Mouse (Mus musculus): Measurements from ENCODE around the gene Ube2d2b.

The Ube2d2b gene

DNA sequence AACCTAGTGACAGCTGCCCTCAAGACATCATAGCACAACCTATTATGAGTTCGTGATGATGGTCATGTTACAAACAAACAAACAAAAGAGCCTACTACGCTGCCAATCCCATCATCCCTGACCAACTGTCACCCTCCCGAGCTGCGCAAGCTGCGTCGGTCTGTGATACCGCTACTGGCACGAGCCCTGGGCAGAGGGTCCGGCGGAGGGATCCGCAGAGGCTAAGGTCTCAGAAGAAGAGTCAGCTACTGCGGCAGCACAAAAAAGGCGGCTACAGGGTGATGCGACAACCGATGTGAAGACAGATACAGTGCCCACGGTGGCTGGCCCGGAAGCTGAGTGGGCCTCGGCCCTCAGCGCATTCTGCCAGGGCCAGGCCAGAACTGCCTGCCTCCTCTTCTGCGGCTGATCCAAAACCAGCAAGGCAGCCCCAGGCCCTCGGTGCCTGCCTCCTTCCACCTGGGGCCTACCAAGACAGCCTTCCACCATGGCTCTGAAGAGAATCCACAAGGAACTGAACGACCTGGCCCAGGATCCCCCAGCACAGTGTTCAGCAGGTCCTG is at the start of gene Ube2d2b:
Gene Ube2d2b (plus strand): TSS at position 102 of the 563 bp plus-strand sequence.
- no peak for DNase-seq (ENCODE audit: inconsistent ontology term)

DNA sequence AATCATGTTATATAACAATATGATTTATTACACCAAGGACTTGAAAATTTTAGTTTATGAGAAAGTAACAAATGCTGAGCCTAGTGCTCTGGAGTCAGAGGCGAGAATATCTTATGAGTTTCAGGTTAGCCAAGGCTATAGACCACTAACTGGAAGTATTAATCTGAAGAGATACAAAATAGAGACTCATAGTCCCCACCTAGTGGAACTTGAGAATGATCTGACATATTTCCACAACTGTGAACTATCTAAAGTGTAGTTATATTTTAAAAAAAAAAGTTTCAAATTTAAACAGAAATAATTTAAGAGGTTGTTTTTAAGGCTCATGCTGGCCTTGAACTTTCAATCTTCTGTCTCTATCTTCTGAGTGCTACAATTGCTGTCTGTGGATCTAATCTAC is 47.5 kb upstream of the Ube2d2b start:
- no peak for DNase-seq (ENCODE audit: inconsistent ontology term)

DNA sequence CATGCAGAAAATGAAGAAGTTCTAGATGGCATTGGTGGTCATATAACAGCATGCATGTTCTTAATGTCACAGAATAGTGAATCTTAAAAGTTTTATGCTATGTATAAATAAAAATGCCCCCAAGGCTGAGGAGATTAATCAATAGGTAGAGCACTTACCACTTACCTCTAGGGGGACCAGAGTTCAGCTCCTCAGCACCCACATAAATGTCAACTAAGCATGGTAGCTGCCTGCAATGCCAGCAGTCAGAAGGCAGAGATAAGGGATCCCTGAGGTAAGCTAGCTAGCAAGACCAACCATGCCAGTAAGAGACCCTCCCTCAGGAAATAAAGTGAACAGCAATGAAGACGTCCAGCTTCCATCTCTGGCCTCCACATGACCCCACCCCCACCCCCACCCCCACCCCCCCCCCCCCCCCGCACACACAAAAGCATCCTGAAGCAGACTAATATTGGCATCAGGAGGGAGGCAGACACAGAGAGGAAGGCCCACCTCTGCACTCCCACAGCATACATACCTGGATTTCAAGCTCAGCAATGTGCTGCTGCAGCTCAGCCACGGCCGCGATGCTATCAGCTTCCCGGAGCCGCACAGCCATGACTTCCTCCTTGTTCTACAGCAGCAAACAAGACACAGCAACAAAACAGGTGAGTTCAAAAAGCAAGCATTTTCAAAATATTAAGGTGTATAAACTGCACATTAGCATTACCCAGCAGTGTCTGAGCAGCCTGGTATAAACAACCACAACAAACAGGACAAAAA is 42.0 kb upstream of the Ube2d2b start:
- DNase-seq (ENCODE audit: inconsistent ontology term): no peak

DNA sequence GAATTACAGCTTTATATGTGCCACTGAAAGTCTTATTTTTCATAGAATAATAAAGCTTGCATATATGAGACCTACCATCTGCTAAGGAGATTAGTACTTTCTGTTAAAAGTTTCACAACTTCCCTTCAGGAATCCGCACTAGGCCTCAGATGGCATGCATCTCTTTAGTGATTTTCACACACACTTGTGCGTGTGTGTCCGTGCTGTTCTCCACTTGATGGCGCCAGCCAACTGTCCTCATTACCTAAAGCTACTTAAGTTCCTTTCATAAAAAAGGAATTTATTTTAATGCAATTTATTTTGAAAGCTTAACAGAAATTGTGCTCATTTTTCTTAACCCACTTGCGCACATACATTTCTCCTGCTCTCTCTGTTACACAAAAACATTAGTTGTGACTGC is 40.4 kb upstream of the Ube2d2b start:
- no peak for DNase-seq (ENCODE audit: inconsistent ontology term)

DNA sequence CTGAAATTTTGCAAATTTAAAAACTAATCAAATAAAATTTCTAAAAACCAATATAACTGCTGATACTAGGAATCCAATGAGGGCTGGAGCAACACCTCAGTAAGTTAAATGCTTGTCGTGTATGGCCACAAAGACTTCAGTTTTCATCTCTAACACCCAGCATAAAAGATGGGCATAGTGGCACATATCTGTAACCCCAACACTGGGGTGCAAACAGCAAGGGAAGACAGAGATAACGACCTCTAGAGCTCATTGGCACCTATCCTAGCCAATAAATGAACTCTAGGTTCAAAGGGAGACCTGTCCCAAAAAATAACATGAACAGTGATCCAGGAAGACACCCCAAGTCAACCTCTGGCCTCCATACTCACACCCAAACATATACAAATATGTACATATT is 37.9 kb upstream of the Ube2d2b start:
- DNase-seq (ENCODE audit: inconsistent ontology term): no peak

DNA sequence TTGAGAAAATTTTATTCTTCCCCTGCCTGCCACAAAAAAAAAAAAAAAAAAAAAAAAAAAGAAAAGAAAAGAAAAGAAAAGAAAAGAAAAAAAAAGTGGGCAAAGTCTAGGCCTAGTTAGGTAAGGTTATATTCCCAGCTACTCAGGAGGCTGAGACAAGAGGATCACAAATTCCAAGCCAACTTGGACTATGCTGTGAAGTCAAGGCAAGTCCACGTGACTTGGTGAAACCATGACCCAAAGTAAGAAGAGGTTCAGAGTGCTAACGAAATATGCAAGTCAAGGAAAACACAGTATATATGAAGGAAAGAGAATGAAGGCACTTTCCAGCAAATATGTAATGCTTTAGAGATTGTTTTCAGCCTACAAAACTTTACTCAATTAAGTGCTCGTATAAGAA is 37.4 kb upstream of the Ube2d2b start:
- DNase-seq (ENCODE audit: inconsistent ontology term): no peak

DNA sequence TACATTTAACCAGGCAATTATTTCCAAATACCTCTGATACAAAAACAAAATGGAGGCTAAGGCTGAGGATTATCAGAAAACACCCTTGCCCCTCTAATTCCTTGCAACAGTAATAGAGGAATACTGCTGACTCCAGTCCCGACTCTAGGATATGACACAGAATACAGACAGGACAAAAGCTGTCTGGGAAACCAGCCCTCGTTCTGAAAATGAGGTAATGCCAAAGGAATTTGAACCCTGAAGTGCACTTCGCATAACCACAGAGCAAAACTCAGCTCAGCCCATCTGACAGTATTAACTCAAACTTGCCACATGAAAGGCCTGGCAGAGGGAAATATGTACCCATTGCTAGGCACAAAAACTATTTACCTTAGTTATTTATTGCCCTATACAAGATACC is 36.6 kb upstream of the Ube2d2b start:
- DNase-seq (ENCODE audit: inconsistent ontology term): peak; percentile 88

DNA sequence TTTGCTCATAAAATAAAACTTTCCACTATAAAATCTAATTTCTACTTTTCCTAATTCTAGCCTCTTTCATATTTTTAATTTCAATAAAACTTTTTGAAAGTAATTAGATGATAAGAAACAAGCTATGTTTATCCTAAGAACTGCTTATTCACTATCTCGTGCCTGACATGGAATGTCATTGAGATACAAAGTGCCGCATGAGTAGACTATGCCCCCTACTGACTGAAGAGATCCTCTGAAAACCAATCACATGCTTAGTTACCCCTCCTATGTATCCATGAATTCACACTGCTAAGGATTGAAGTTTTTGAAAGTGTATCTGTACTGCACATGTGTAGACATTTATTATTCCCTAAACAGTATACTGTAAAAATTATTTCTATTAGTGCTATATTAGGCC is 36.0 kb upstream of the Ube2d2b start:
- no peak for DNase-seq (ENCODE audit: inconsistent ontology term)

DNA sequence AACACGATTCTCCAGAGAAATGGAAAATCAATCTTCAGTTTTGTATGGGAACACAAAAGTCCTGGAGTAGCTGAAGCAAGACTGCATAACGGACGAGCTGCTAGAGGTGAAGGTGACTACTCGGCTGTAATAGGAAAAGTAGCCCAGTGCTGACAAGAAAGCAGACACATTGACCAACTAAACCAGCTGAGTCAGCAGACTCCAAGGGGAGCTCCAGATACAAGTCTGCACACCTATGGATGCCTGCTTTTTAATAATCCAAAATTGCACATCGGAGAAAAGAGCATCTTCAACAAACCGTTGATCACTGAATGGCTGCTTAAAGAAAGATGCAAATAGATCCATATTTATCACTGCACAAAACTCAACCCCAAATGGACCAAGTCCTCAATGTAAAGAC is 31.6 kb upstream of the Ube2d2b start:
- no peak for DNase-seq (ENCODE audit: inconsistent ontology term)

DNA sequence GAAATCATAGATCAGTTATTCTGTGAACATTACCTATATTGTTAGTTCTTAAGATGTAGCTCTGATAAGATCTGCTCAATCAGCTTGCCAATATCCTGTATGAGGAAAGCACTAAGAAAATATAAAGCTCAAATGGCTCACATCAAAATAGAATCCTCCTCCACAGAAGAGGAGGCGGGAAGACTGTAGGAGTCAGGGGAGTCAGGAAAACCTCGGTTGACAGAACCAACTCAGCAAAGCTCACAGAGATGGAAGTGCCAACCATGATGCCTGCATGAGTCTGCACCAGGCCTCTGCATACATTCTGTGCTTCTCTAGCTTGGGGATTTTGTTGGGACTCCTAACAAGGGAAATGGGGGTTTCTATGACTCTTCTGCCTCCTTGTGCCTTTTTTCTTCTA is 28.7 kb upstream of the Ube2d2b start:
- DNase-seq (ENCODE audit: inconsistent ontology term): no peak

DNA sequence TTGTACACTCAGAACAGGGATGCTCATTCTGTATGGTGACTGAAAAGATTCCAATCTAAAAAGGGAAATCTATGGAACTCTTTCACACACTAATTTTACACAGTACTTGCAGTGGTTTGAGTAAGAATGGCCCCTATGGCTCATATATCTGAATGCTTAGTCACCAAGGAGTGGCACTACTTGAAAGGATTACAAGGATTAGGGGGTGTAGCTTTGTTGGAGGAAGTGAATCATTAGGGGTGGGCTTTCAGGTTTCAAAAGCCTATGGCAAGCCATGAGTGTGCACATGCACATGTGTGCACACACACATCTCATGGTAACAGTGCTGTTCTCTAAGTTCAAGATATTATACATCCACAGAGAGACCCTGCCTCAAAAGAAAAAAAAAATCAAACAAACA is 27.3 kb upstream of the Ube2d2b start:
- no peak for DNase-seq (ENCODE audit: inconsistent ontology term)

DNA sequence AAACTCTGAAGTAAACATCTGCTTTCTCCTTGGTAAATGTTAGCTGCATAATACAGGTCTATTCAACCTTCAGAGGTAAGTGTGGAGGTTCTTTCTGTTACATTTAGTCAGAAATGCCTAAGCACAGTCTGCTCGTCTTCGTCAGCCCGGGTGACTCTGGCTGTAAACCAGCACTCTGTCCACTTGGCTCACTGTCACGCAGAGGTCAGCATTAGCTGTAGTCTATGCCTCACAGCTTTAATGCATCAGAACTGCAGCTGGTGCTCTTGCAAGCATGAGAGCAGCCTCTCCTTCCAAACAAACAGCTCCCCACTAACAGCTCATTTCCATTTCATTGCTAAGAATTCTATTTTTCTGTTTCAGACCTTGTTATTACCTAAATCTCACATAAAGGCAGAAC is 22.4 kb upstream of the Ube2d2b start:
- DNase-seq (ENCODE audit: inconsistent ontology term): peak; percentile 27

DNA sequence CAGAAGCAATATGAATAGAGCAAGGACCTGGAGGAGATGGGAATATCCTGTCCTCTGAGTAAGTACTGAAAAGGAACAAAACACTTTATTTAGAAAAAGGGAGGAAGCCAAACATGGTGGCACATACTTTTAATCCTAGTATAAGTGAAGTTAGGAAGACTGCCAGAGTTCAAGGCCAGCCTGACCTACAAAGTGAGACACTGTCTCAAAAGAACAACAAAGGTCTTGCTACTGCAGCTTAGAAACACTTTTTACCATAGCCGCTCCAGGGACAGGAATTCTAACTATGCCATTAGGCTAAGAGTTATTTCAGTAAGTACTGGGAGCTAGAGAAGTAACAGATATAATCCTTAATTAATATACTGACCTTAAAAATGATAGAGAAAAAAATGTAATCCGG is 15.2 kb upstream of the Ube2d2b start:
- DNase-seq (ENCODE audit: inconsistent ontology term): no peak

DNA sequence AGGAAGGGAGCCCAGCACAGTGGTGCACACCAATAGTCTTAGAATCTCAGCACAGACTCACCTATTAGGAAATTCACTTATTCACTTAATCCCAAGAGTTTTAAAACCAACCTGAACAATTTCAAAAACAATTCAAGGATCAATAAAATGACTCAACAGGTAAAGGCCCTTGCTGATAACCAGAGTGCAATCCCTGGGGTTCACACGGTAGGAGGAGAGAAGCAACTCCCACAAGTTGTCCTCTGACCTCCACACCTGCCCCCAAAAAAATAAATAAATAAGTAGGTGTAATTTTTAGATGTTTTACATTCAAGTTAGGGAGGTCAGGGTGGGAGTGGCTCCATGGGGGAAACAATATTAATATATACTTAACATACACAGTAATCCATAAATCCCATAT is 7.4 kb upstream of the Ube2d2b start:
- DNase-seq (ENCODE audit: inconsistent ontology term): no peak

DNA sequence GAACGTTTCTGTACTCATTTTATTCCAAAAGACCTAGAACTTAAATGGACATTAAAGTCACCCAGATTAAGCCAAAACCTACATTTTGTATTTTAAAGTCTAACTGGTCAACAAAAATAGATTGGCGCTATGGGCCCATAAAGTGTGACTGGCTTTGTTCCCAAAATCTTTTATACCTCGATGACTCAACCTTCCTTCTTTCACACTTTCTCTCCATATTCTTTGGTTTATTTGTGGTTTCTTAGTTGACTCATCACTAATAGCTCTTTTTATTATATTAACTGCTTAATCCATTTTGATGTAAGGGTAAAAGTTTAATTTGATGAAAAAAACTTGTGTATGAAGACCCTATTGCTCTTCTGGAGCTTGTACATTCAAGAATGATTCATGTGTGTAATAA is 1.5 kb downstream of the Ube2d2b start:
- peak; percentile 61 for DNase-seq (ENCODE audit: inconsistent ontology term)

DNA sequence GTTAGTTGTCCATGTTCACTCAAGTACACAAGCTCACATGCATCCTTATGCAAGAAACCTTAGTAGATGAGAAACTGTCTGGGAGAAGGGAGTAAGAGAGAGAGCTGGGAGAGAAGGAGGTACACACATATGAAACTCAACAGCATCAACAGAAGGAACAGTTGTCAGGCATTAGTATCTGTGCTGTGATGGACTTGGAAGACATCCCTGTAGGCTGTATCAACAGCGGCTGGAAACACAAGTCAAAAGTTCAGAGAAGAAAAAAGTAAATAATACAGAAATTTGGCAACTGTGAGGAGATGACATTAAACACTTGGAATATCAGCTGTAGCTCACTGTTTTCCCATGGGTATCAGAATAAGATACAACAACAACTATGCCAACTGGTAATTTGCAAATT is 4.4 kb downstream of the Ube2d2b start:
- no peak for DNase-seq (ENCODE audit: inconsistent ontology term)

DNA sequence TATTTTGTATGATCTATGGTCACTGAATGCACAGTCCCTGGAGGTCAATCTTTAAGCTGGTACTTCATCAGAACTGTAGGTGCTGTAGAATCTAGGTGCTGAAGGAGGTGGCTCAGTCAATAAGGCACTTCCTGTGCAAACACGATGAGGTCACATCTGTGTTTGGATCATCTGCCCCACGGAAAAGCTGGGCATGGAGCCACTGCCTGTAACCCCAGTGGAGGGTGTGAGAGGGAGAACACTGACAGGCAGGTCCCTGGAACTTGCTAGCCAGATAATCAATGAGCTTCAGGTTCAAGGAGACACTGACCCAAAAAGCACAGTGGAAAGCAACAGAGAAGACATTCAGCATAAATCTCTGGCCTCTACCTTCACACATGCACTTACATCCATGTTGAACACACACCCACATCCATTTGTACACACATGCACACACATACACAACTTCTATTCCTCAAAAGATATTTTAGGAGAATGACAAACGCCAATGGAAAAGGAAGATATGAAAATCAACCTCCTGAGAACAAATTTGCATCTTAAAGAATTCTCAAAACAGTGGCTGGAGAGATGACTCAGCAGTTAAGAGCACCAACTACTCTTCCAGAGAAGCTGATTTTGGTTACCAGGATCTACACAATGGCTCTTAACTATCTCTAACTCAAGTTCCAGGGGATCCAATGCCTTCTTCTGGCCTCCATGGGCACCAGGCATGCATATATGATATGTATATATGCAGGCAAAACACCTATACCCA is 9.2 kb downstream of the Ube2d2b start:
- DNase-seq (ENCODE audit: inconsistent ontology term): no peak

DNA sequence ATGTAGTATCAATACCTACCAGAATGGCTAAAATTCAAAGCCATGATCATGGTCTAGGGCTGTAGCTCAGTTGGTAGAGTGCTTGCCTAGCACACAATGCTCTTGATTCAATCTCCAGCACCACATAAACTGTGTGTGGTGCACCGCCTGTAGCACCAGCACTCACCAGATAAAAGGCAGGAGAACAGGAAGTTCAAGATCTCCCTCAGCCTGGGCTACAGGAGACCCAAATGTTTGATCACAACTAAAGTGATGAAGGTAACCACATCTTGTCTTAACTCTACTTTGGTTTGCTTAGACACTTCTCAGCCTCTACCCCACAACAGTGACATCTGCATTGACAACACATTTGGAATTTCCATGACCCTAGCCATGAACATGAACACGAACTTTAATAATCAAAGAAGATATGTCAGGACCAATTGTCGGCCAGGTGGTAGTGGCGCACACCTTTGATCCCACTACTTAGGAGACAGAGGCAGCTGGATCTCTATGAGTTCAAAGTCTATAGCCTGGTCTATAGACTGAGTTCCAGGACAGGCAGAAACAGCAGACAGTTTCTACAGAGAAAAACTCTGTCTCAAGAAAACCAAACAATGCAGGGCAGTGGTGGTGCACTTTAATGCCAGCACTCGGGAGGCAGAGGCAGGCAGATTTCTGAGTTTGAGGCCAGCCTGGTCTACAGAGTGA is 10.8 kb downstream of the Ube2d2b start:
- DNase-seq (ENCODE audit: inconsistent ontology term): no peak

DNA sequence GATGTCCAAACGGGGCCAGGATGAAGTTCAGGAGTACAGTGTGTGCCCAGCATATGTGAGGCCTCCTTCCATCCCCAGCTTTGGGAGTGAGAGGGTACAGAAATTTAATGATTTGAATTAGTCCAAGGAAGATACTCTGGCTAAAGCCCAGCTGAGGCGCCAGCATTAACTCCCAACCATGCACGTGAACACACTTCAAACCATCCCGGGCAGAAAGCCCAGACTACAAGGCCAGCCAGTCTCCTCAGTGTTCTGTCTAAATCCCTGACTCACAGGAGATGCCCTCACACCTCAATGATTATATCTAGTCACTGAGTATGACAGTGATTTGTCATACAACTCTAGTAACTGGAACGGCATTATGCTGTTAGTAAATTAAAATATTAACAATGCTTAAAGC is 17.4 kb downstream of the Ube2d2b start:
- DNase-seq (ENCODE audit: inconsistent ontology term): peak; percentile 87

DNA sequence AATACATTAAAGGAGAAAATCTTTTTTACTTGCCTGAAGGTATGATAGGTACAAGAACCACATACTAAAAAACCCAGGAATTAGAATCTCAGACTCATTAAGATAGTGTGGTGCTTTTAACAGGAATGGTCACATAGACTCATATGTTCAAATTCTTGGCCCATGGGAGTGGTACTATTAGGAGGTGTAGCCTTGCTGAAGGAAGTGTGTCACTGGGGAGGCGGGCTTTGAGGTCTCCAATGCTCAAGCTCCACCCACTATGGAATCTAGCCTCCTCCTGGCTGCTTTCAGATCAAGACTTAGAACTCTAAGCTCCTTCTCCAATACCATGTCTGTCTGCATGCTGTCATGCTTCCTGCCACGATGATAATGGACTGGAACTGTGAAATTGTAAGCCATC is 17.9 kb downstream of the Ube2d2b start:
- DNase-seq (ENCODE audit: inconsistent ontology term): no peak

DNA sequence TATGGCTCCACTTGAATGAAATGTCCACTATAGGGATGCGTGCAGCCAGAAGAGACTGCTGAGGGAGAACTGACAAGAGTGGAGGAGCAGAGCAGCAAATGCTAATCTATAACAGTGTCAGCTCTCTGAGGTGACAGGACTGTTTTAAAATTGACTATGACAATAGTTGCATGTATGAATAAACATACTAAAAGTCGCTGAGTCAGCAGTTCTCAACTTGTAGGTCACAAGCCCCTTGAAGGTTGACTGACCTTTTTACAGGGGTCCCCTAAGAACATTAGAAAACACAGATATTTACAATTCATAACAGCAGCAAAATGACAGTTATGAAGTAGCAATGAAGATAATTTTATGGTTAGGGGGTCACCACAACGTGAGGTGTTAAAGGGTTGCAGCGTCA is 19.1 kb downstream of the Ube2d2b start:
- DNase-seq (ENCODE audit: inconsistent ontology term): no peak

DNA sequence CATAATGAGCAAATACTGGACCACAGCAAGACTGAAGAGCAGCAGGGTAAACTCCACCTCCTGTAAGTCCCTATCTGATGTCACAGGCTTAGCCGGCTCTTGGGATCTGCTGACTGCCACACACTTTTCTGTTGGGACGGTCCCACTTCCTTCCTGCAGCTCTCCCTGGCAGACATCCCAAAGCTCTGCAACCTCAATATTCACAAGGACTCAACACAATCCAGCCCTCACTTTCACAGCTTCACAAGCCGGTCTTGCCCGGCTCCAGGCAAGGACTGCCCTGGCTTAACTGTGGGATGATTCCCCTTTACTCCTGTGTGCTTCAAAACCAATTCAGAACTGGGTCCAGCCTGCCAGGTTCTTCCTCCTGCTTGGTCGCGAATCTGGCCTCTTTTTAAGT is 23.9 kb downstream of the Ube2d2b start:
- peak; percentile 45 for DNase-seq (ENCODE audit: inconsistent ontology term)

DNA sequence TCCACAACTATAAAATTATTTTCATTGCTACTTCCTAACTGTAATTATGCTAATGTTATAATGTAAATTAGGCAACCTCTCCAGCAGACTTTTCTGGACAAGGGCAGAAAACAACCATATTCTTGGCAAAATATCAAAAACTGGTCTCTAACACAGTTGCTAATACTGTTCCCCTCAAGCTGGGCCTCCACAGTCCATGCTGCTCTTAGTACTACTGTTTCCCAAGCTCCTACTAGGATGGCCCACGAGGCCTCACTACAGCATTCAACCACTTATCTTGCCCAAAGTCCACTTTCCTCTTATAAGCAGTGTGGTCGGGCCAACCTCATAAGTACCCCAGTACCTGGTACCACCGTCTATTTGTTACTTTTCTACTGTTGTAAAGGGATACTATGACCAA is 24.7 kb downstream of the Ube2d2b start:
- DNase-seq (ENCODE audit: inconsistent ontology term): no peak

Measured in Muller cell, postnatal 12 days (primary cell).